Mouse (Mus musculus) CH12F3 (cell line): ENCODE measurements at regions not wholly inside any gene's neighbourhood (a gene's known extent, or its start where the extent isn't known, plus 50 kb on each side); places are given as distances from the start of the nearest gene placed in this dataset.

Source experiments
- in situ Hi-C: fragments of 300-500 bp; cut with MboI; formaldehyde crosslinking; loops from 2 replicates; pipeline ENCODE4 v1.14.3; 2020; ENCODE audit warnings: low sequenced_read_pairs

DNA sequence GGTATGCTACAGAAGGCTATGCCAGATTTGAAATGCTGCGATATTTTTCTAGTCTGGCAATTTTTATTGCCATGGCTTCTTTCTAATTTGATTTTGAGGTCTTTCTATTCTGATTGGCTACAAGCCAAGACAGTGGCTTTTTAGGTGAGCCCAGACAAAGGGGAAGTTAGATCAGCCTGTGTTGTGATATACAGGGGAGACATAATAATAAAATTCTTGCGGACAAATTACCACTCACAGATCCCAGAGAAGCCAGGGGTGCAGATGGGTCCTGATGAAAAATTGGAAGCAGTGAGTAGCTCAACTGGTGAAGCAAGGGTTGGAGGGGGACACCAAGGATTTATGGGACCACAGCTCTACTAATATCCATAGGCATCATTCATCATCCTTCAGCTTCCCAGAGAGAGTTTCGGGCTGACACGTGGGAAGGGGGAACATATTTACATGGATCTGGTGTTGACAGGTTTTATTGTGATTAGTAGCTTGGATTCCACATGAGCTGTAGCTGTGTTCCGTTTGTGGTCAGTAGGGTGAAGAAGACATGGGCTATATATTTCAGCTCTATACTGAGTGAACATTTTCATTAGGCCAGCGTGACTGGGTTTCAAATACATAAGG is 190.0 kb downstream of the Gm5447 start:
- in situ Hi-C loops = no loop called here

DNA sequence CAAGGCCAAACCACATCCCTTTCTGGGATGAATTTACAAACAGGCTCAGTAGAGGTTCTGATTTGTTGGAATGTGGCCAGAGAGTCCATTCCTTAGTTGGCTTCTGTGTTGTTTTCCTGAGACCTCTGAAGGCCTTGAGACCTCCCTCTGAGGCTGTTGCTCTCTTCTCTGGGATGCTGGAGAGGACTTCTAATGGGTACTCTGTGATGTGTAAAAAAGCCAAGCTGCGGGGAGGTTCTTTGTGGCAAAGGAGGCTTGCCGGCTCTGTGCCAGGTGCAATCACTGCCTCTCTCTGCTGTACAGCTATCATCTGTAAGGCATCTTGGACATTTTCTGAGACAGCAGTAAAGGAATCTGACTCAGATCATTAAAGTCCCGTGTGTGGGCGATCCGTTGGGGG is 192.3 kb downstream of the Gm5447 start:
- in situ Hi-C loops = no loop called here

DNA sequence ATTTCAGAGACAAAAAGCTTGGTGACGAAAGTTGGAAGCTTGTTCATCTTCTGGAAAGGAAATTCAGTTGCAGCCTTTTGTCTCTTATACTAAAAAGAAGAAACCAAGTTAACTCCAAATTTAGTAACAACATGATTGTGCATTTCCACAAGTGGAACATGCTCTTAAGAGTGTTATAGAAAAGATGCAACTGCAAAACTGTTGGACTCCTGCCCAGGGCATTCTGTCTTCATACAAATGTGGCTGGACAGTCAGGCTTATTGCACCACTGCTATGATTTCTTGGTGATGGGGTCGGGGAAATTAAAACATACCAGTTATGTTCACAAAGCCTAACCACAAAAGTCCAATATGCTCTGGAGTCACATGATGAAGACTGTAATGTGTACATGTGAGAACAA is 194.8 kb downstream of the Gm5447 start:
- in situ Hi-C loops = no loop called here

DNA sequence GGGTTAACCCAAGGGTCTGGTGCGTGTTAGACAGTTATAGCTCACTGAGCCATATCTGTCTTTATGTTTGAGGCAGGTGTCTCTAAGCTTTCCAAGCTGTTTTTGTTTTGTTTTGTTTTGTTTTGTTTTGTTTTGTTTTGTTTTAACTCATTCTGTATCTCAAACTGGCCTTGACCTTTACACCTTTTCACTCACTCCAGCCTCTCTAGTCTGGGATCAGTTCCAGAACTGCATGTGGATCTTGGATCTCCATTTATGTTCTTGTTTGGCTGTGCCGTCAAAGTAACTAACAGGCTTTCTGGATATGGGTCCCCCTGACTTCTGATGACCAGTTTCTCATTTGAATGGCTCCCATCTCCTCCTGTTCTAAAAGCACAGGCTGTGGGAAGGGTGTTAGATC is 197.7 kb downstream of the Gm5447 start:
- in situ Hi-C loops = no loop called here

DNA sequence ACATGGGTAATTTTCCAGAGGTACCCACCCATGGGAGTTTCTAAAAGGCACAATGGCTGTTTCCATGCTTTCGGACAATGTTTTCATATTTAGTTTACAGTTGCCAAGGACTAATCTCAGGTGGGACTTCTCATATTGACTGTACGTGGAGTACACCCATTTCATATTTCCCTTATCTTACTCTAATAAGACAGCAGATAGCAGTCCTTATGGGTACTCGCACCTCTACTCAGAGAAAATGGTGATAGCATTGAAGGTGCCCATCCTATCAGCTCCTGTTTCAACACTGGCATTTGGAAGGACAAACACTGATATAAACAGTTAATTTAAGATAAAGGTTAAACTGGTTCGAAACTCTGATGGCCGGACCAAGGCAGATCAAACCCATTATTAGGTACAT is 198.6 kb downstream of the Gm5447 start:
- in situ Hi-C loops = no loop called here

DNA sequence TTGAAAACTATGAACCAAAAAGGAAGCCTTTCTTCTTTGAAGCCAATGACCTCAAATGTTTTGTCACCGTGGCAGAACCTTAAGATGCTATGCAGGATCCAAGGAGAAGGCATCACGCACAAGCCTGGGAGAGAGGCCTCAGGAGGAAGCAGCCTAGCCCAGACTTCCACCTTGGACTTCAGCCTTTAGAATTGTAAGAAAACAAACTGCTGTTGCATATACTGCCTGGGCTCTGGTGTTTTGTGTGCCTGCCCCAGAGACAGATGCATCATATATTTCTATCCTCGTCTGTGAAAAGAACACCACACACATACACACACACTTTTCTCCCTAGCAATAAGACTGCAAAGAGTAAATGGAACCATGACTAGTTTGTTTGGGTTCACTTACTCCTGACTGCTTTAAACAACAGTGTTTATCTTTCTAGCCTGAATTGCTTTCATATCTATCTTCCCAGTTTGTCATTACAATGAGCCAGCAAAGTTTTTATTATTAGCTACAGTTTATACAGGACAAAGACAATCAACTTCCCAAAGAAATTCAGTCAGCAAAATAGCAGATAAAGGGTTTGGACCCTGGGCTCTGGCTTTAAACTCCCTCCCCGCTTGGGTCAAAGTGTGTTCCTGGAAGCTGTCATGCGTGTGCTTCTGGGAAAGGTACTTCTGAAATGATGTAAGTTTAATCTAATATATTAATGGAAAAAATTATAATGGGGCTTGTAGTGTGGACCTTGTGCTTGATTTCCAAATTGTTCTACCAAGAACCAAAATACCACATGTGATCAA is 204.2 kb downstream of the Gm5447 start:
- in situ Hi-C loops = no loop called here

DNA sequence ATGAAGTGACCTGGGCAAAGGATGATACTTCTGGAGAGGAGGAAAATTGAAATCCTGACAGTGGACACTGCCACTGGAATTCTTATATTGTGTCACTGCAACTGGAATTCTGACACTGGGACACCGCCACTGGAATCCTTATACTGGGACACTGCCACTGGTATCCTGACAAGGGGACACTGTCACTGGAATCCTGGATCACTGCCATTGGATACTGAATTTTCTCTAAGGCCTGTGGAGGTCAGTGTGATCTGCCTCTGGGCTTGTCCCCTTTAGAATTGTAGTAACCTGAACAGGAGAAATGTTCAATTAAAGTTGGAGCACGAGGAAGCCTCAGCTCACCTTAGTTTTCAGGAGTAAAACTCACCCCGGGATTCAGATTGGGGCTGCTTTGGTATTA is 205.0 kb downstream of the Gm5447 start:
- in situ Hi-C loops = no loop called here

DNA sequence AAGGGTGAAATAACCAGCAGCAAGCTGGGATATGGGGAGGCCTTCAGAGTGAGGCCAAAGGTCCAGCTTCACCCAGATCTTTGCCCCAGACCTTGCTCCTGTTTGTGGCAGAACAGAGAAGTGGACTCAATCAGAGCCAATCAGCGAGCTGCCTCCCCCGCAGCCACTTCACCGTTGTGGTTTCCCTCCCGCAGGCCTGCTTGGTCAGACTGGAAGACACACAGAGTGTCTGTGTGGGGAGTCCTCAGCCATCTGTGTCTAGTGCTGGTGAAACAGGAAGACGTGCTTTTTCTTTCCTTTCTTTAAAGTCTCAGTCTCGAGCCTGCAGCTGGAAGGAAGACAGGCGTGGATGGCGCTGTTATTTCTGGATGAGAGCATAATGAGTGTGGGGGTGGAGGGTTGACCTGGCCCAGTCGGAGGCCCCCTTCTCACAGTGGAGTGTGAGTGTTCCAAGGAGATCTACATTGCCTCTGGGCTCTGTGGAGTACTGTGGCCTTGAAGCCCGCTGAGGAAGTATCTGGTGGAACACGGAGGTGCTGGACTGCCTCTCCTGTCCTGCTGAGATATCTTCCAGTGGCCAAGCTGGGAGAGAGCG is 205.5 kb downstream of the Gm5447 start:
- in situ Hi-C loops = no loop called here

DNA sequence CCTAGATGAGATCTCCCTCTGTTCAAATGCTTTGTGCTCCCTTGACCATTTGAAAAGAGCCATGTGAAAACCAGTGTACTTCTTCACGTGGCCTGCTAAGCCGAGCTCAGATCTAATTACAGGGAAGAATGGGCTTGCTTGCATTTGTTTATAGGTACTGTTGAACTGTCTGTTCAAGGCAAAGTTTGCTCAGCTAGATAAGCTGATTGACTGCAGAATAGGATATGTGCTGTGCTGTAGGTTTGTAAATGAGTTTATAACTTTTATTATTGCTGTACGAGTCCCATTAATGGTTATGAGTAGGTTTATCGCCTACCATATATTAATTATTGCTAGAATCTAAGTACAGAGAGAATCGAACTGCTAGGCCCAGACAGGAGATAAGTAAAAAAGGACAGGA is 207.5 kb downstream of the Gm5447 start:
- in situ Hi-C loops = no loop called here

DNA sequence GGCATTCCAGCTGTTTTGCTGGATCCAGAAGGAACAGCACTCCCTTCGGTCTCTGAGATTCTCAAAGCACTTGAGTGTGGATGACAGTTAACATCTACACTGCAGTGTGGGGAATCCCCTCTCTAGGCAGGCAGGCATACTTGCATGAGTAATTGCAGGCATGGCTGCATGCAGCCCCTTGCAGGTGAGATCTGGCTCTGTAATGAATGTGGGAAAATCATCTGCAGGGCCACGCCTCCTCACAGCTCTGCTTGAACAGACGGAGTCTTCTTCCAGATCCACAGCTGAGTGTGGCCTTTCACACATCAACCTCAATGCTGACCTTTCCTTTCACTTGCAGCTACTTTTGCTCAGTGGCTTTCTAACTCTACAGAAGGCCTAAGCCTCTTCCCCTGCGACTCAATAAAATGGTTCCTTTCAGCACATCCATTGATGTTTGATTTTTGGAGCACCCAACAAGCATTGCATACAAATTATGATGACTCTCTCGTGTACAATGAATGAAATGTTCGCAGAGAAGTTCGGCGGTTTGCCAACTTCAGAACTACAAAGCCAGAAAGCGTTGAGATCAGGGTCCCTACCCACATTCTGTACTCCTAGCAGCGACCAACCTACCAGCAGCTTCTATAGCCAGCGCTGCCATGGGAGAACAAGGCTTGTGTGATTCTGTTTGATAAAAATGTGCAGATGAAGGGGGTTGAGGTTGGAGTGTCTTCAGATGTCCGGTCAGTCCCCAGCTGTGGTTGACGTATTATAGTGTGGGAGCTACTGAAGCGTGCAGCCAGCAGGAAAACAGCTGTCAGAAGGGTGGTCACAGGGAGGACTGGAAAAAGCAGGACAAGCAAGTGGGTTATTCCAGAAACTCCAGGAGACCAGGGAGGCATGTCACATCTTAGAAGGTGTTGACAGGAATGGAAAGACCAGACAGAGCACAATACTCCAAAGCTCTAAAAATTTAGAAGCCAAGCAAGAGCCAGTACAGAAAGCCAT is 211.1 kb downstream of the Gm5447 start:
- in situ Hi-C loops = no loop called here

DNA sequence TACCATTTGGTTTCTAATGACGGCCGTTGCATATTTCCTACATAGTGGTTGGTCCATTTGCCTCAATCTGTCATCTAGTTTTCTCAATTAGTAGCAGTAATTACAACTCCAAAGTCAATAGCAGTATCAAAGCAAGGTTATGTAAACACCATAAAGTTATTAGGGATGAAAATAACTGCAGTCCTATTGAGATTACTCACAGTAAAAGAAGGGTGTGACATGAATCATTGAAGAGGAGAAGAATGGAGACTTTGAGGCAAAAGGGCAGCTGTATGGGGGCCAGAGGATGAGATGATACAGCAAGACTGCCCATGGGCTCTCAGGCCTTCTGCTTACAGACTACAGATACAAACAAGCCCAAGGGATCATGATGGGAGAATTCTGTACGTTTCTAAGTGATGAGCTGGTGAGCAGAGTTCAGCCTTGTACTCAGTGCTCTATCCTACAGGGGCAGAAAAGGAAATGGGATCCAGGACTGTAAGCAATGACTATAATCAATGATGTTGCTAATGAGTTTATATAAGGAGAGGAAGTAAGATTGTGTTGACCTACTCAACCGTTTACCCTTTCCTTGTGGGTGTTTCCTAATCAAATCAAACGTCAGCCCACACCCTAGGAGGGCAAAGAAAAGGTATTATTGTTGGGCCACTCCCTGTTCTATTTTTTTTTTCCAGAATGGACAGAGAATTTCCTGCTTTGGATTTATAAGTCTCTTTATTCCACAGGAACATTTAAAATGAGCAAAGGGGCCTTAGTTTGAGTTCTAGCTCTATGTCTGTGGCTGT is 213.0 kb downstream of the Gm5447 start:
- in situ Hi-C loops = no loop called here

DNA sequence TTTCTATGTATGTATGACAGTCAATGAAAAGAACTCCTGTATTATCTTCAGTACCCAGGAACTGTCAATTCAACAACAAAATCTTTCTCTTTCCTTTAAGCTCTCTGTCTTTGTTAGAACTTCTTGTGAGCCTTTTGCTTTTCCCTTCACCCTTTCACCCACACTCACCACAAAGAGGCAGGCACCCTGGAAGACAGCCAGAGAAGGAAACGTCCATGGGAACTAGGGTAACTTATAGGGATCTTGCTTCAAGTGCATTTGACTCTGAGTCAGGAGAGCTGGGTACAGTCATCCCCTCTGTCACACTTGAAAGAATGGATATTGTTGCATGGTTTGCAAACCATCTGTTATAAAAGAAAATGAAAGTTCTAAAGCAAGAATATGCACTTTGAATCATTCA is 215.1 kb downstream of the Gm5447 start:
- in situ Hi-C loops = no loop called here

DNA sequence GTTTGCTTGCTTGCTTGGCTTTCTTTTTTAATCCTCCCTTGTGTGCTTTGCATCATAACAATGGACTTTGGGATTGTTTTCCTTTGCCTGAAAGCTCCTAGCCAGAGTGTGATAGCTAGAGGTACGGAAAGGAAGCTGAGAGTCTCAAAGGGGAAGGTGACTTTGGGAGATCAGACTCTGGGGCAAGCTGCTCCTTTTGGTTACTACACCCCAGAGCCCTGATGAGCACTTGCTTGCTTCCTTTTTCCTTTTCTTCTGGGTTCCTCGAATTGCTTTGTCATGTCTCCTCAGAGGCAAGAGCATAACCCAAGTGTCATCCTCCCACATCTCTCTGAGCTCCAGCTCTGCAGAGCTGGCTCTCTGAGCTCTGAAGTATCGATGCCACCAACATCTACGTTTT is 216.0 kb downstream of the Gm5447 start:
- in situ Hi-C loops = no loop called here

DNA sequence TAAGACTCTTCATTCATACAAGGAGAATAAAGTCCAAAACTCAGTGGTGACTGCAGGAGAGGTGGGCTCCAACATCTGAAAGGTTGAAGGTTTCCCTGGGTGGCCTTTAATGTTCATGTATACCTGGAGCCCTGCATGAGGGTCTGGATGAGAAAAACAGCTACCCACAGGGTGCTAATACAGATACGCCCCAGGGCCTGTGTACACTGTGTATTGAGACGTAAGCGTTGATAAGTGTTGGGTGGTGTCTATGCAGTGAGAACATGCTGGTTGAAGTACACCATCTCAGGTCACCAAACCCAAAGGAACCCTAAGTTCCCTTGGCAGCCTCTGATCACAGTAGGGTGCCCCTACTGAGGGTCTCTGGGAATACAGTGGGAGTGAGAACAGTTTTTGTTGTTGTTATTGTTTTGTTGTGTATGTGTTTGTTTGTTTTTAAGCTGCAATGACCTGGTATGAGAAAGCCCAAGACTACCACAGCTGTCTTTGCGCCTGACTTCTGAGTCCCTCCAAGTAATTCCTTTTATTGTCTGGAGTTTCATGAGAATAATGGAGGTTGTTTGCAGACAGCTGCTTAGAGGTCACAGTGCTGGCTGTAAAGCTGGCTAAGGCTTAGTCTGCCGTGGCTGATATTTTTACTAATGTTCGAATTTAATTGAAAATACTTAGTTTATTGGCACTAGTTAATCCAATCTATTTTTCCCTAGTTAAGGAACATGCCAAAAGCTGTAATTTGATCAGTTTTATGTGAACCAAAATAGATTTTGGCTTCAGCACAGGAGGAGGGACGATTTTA is 217.5 kb downstream of the Gm5447 start:
- in situ Hi-C loops = no loop called here

DNA sequence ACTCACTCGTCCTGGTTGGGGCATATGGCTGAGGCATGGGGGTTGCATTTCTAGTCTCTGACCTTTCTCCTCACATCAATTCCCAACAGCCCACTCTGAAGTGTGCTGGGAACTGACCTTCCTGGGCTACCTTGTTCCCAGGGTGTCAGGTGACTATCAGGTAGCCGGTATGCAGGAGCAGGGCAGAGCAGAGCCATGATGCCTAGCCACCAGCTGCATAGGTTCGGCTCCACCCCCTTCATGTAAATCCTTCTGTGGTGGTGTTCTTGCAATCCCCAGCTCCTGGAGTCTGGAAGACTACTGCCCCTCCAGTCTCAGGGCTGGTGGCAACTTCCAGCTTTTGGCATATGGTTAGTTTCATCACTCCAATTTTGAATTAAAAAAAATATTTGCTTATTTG is 221.0 kb downstream of the Gm5447 start:
- in situ Hi-C loops = no loop called here

DNA sequence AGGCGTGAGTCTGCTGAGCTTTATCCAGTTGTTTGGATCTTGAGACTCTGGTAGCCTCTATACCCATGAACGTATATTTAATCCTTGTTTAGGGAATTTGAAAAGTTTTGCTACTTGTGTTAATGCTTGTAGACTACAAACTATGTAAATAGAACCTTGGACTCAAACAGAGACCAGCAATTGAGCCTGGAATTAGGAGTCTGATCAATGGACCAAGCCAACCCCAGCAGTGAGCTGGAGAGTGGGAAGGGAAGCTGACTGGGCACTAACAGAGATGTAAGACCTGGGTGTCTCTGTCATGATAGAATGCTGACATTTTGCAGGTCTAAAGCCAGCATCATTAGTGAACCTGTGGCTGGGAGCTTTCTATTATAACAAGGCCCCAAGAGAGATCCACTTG is 222.5 kb downstream of the Gm5447 start:
- in situ Hi-C loops = no loop called here

DNA sequence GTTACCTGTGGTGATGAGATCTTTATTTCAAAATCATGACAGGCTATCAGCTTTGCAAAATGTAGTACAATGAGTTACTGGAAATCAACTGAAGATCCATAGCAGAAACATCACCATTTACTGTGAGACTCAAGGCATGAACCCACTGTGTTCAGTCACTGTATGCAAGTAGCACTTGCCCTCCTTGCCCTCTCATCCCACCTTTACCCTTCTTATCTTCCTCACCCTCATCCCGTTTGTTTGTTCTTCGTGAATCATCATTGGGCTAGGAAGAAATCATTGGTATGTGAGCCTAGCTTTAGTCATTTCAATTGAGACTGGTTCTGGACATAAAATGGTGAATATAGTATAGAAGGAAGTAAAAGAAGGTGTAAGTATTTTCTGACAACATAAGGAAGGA is 223.6 kb downstream of the Gm5447 start:
- in situ Hi-C loops = no loop called here

DNA sequence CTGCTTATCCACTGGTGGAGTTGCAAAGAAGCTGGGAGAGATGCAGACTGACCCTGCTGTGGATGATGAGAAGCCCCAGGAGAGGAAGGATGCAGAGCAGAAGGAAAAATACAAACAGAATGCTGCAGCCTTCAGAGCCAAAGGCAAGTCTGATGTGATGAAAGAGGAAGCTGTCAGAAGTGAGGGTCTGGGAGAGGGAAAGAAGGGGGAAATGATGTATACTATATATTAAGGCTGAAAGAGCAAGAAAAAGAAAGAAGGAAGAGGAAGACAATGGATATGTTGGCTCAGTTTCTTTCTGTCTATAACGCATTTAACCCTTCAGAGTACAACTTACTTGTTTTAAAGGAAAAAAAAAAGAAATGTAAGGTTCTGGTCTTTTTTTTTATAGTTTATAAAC is 225.4 kb downstream of the Gm5447 start:
- in situ Hi-C loops = no loop called here

DNA sequence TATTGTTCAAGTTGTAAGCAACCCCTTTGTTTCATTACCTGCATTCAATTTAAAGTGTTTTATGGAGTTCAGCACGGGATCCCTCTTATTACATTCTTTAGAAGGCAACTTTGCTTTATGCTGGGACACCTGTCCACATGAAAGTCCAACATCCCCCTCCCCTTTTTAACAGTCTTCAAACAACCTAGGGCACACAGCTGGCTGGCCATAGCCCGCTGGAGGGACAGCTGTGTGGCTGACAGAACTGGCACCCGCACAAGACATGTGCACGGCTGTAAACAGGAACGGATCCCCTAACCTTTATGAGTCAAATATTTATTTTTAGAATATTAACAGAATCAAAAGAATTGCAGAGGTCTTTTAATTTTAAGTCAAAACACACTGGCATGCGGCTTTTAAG is 230.1 kb downstream of the Gm5447 start:
- in situ Hi-C loops = no loop called here

DNA sequence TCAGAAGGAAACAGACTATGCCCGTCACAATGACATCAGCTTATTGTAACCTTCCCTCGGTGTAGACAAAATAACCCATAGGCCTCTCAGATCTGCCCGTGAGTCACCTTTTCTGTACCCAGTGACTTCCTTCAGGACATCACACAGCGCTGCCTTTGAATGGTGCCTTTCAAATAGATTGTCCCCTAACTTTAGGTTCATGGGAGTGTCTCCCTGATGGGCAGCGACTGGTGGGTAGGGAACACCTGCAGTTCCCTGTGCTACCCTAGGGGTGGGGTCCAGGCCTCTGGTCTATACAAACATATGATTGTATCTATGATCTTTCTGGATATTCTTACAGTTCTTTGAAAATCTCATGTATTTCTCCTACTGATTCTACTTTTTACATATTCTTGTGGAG is 232.4 kb downstream of the Gm5447 start:
- in situ Hi-C loops = no loop called here
